Mouse (Mus musculus): ENCODE data around the gene Calr. TPM values are rescaled to one million over a fixed set of nuclear protein-coding genes. Genes with fewer than 3 reads are reported as not detected.

The Calr gene
- total RNA-seq (2023), result 100 to 1,000 TPM; 469 to 498 TPM

GRCm38 (mm10) chr8:84846722-84847572 lies at the start of gene Calr:
Calr (minus strand) TSS chr8:84846934.

GRCm38 (mm10) chr8:84893709-84894134 lies 47.0 kb upstream of the Calr start, which contains the start of gene Gcdh:
Gcdh (minus strand) TSS chr8:84893921.

GRCm38 (mm10) chr8:84871376-84872308 lies 24.9 kb upstream of the Calr start, which contains the start of gene Syce2:
Syce2 (plus strand) TSS chr8:84872111.

GRCm38 (mm10) chr8:84856864-84857441 lies 10.2 kb upstream of the Calr start, which contains the start of gene Farsa:
Farsa (plus strand) TSS chr8:84856989.

GRCm38 (mm10) chr8:84840248-84840999 lies 6.3 kb downstream of the Calr start, which contains the start of gene Rad23a:
Rad23a (minus strand) TSS chr8:84840665.

GRCm38 (mm10) chr8:84831490-84831889 lies 15.2 kb downstream of the Calr start, which contains the start of gene Gadd45gip1:
Gadd45gip1 (plus strand) TSS chr8:84831522.

GRCm38 (mm10) chr8:84822723-84823122 lies 24.0 kb downstream of the Calr start, which contains the start of gene Dand5:
Dand5 (minus strand) TSS chr8:84822823.

GRCm38 (mm10) chr8:84799999-84800831 lies 46.5 kb downstream of the Calr start, which contains the start of gene Nfix:
Nfix (minus strand) TSS chr8:84800344.

Other genes starting within 250 kb of the Calr start
- gene Ier2, start 184.1 kb downstream of the Calr start, total RNA-seq (2023), result 100 to 1,000 TPM; 200 TPM
- 100 to 1,000 TPM; 160 to 178 TPM for gene Trmt1, start 160.6 kb downstream of the Calr start, total RNA-seq (2023)
- gene Nacc1, start 159.1 kb downstream of the Calr start, total RNA-seq (2023), result 10 to 100 TPM; 50.6 to 58.0 TPM
- 1 to 10 TPM in 1 of 2 experiments, under 1 TPM in 1; 0.53 to 1.6 TPM for gene Lyl1, start 145.5 kb downstream of the Calr start, total RNA-seq (2023)
- gene G430095P16Rik, start 123.9 kb downstream of the Calr start, total RNA-seq (2023), result 10 to 100 TPM; 10.2 to 13.2 TPM
- 10 to 100 TPM in 1 of 2 experiments, 1 to 10 TPM in 1; 9.5 to 14.2 TPM for gene Nfix, start 46.6 kb downstream of the Calr start, total RNA-seq (2023)
- gene Dand5, start 24.1 kb downstream of the Calr start, total RNA-seq (2023), result 1 to 10 TPM; 4.3 TPM
- gene Gadd45gip1, start 15.4 kb downstream of the Calr start, total RNA-seq (2023), result 10 to 100 TPM; 17.9 to 19.1 TPM
- gene Rad23a, start 6.3 kb downstream of the Calr start, total RNA-seq (2023), result 10 to 100 TPM; 66.8 to 83.2 TPM
- 10 to 100 TPM; 82.8 to 83.0 TPM for gene Farsa, start 10.1 kb upstream of the Calr start, total RNA-seq (2023)
- gene Syce2, start 25.2 kb upstream of the Calr start, total RNA-seq (2023), result 1 to 10 TPM; 3.1 to 6.1 TPM
- 10 to 100 TPM; 24.0 to 27.5 TPM for gene Gcdh, start 47.0 kb upstream of the Calr start, total RNA-seq (2023)
- 1 to 10 TPM; 1.5 to 3.6 TPM for gene Klf1, start 55.0 kb upstream of the Calr start, total RNA-seq (2023)
- 10 to 100 TPM in 1 of 2 experiments, 1 to 10 TPM in 1; 7.9 to 10.2 TPM for gene Dnase2a, start 61.6 kb upstream of the Calr start, total RNA-seq (2023)
- gene Mast1, start 90.4 kb upstream of the Calr start, total RNA-seq (2023), result under 1 TPM; 0.24 to 0.41 TPM
- not detected for gene Rtbdn, start 100.1 kb upstream of the Calr start, total RNA-seq (2023)
- gene Gm49661, start 122.5 kb upstream of the Calr start, total RNA-seq (2023), result not detected
- 10 to 100 TPM; 55.9 to 62.7 TPM for gene Prdx2, start 122.7 kb upstream of the Calr start, total RNA-seq (2023)
- gene Rnaseh2a, start 122.8 kb upstream of the Calr start, total RNA-seq (2023), result 10 to 100 TPM; 29.4 to 43.7 TPM
- 1,000 to 10,000 TPM in 1 of 2 experiments, 100 to 1,000 TPM in 1; 984 to 1,316 TPM for gene Junb, start 131.8 kb upstream of the Calr start, total RNA-seq (2023)
- gene Hook2, start 143.7 kb upstream of the Calr start, total RNA-seq (2023), result 1 to 10 TPM; 3.6 to 4.5 TPM
- gene Best2, start 167.6 kb upstream of the Calr start, total RNA-seq (2023), result not detected
- 10 to 100 TPM; 54.4 to 59.1 TPM for gene Asna1, start 178.3 kb upstream of the Calr start, total RNA-seq (2023)
- 100 to 1,000 TPM; 172 to 188 TPM for gene Trir, start 179.9 kb upstream of the Calr start, total RNA-seq (2023)
- gene Tnpo2, start 190.0 kb upstream of the Calr start, total RNA-seq (2023), result 10 to 100 TPM; 69.8 to 78.0 TPM
- gene Fbxw9, start 213.1 kb upstream of the Calr start, total RNA-seq (2023), result 10 to 100 TPM; 14.6 to 16.2 TPM
- not detected for gene Gm5741, start 221.0 kb upstream of the Calr start, total RNA-seq (2023)
- gene Dhps, start 224.8 kb upstream of the Calr start, total RNA-seq (2023), result 100 to 1,000 TPM in 1 of 2 experiments, 10 to 100 TPM in 1; 84.0 to 107 TPM
- 10 to 100 TPM; 54.2 to 62.3 TPM for gene Wdr83os, start 233.8 kb upstream of the Calr start, total RNA-seq (2023)
- 10 to 100 TPM; 13.1 to 20.0 TPM for gene Wdr83, start 234.4 kb upstream of the Calr start, total RNA-seq (2023)
- 100 to 1,000 TPM; 108 to 116 TPM for gene Man2b1, start 236.3 kb upstream of the Calr start, total RNA-seq (2023)